Mouse (Mus musculus): Measurements from ENCODE around the gene Rnf44. TPM values are rescaled to one million over a fixed set of nuclear protein-coding genes. Genes with fewer than 3 reads are reported as not detected.
A peak's percentile ranks its signal among the peaks of the same experiment; 100 is the strongest.

Gene Rnf44
- polyA plus RNA-seq, 1 experiment from 2014 or later: 111 TPM

- Histone ChIP-seq H3K9ac (ENCODE audit: low read length) (no peak overlapping the region), H3K4me2 (no peak overlapping the region), H3K9me3 (ENCODE audit: control insufficient read depth, low read length) (no peaks in the 10 kb centered on the region), H3K27ac (ENCODE audit: low read depth, low read length) (no peak overlapping the region), H3K4me1 (ENCODE audit: control insufficient read depth, insufficient read depth, low read length) (no peaks in the 10 kb centered on the region), H3K4me3 (ENCODE audit: low read depth, low read length) (no peak overlapping the region), H3K36me3 (ENCODE audit: control insufficient read depth, insufficient read depth, low read length) (no peaks in the 10 kb centered on the region), H3K27me3 (ENCODE audit: control insufficient read depth, insufficient read depth, low read length) (no peaks in the 10 kb centered on the region)
- WGBS: 79% methylated on average over 3 of the region's 3 CpGs
- ATAC-seq (ENCODE audit: low FRiP score) (no peak), DNase-seq (ENCODE audit: low spot score, missing footprints) (no peak)
Observed at GRCm38 (mm10) chr13:54710866-54711265, 17.2 kb upstream of the Rnf44 start.

- Histone ChIP-seq H3K27ac (ENCODE audit: low read depth, low read length) (no peak overlapping the region), H3K4me3 (ENCODE audit: low read depth, low read length) (no peak overlapping the region), H3K4me1 (ENCODE audit: control insufficient read depth, insufficient read depth, low read length) (no peaks in the 10 kb centered on the region), H3K9me3 (ENCODE audit: control insufficient read depth, low read length) (no peaks in the 10 kb centered on the region), H3K36me3 (ENCODE audit: control insufficient read depth, insufficient read depth, low read length) (no peaks in the 10 kb centered on the region), H3K4me2 (no peak overlapping the region), H3K27me3 (ENCODE audit: control insufficient read depth, insufficient read depth, low read length) (no peaks in the 10 kb centered on the region), H3K9ac (ENCODE audit: low read length) (no peak overlapping the region)
- no peak for ATAC-seq (ENCODE audit: low FRiP score)
- 55% methylated on average over 6 of the region's 6 CpGs for WGBS
- DNase-seq (ENCODE audit: low spot score, missing footprints): no peak
Observed at GRCm38 (mm10) chr13:54704890-54705289, 11.2 kb upstream of the Rnf44 start.

GRCm38 (mm10) chr13:54702507-54702906 is 8.8 kb upstream of the Rnf44 start:
- Histone ChIP-seq H3K4me2 (no peak overlapping the region), H3K36me3 (ENCODE audit: control insufficient read depth, insufficient read depth, low read length) (no peaks in the 10 kb centered on the region), H3K27me3 (ENCODE audit: control insufficient read depth, insufficient read depth, low read length) (no peaks in the 10 kb centered on the region), H3K4me3 (ENCODE audit: low read depth, low read length) (no peak overlapping the region), H3K4me1 (ENCODE audit: control insufficient read depth, insufficient read depth, low read length) (no peaks in the 10 kb centered on the region), H3K9ac (ENCODE audit: low read length) (no peak overlapping the region), H3K27ac (ENCODE audit: low read depth, low read length) (no peak overlapping the region), H3K9me3 (ENCODE audit: control insufficient read depth, low read length) (no peaks in the 10 kb centered on the region)
- 58% methylated on average over 7 of the region's 7 CpGs for WGBS
- no peak for DNase-seq (ENCODE audit: low spot score, missing footprints)
- no peak for ATAC-seq (ENCODE audit: low FRiP score)

- H3K9me3 ChIP-seq (ENCODE audit: control insufficient read depth, low read length): no peaks in the 10 kb centered on the region
Observed at GRCm38 (mm10) chr13:54701243-54701642, 7.5 kb upstream of the Rnf44 start, which contains the start of gene Cdhr2. Cdhr2 (plus strand) TSS chr13:54701461.

GRCm38 (mm10) chr13:54695479-54696230 is 1.9 kb upstream of the Rnf44 start:
- Histone ChIP-seq H3K4me2 (no peak overlapping the region), H3K9me3 (ENCODE audit: control insufficient read depth, low read length) (no peaks in the 10 kb centered on the region), H3K36me3 (ENCODE audit: control insufficient read depth, insufficient read depth, low read length) (no peaks in the 10 kb centered on the region), H3K4me1 (ENCODE audit: control insufficient read depth, insufficient read depth, low read length) (peaks cover 10% of the 10 kb centered on the region), H3K27me3 (ENCODE audit: control insufficient read depth, insufficient read depth, low read length) (no peaks in the 10 kb centered on the region), H3K4me3 (ENCODE audit: low read depth, low read length) (no peak overlapping the region), H3K27ac (ENCODE audit: low read depth, low read length) (no peak overlapping the region), H3K9ac (ENCODE audit: low read length) (no peak overlapping the region)
- 92% methylated on average over 11 of the region's 11 CpGs for WGBS
- ATAC-seq (ENCODE audit: low FRiP score): no peak
- peak; percentile 0 for DNase-seq (ENCODE audit: low spot score, missing footprints)

More at GRCm38 (mm10) chr13:54701243-54701642, 7.5 kb upstream of the Rnf44 start, which contains the start of gene Cdhr2:
- Histone ChIP-seq H3K4me3 (ENCODE audit: low read depth, low read length) (no peak within 1 kb of the TSS), H3K4me2 (no peak within 1 kb of the TSS), H3K27ac (ENCODE audit: low read depth, low read length) (no peak within 1 kb of the TSS), H3K9ac (ENCODE audit: low read length) (no peak within 1 kb of the TSS), H3K36me3 (ENCODE audit: control insufficient read depth, insufficient read depth, low read length) (no peaks in the 10 kb centered on the region), H3K4me1 (ENCODE audit: control insufficient read depth, insufficient read depth, low read length) (no peaks in the 10 kb centered on the region), H3K27me3 (ENCODE audit: control insufficient read depth, insufficient read depth, low read length) (no peaks in the 10 kb centered on the region)
- ATAC-seq (ENCODE audit: low FRiP score): no peak
- DNase-seq (ENCODE audit: low spot score, missing footprints): no peak
- WGBS: 72% methylated on average over 5 of the region's 5 CpGs

GRCm38 (mm10) chr13:54694348-54695060 is 797 bp upstream of the Rnf44 start:
- ATAC-seq (ENCODE audit: low FRiP score): peak; percentile 85
- H3K4me1 ChIP-seq (ENCODE audit: control insufficient read depth, insufficient read depth, low read length): peaks cover 10% of the 10 kb centered on the region
- peak; percentile 99 for DNase-seq (ENCODE audit: low spot score, missing footprints)
- H3K4me2 ChIP-seq: peak overlapping the region; percentile 48
- H3K9ac ChIP-seq (ENCODE audit: low read length): peak overlapping the region; percentile 71
- H3K9me3 ChIP-seq (ENCODE audit: control insufficient read depth, low read length): no peaks in the 10 kb centered on the region
- H3K27me3 ChIP-seq (ENCODE audit: control insufficient read depth, insufficient read depth, low read length): no peaks in the 10 kb centered on the region
- peak overlapping the region; percentile 95 for H3K4me3 ChIP-seq (ENCODE audit: low read depth, low read length)
- peak overlapping the region; percentile 76 for H3K27ac ChIP-seq (ENCODE audit: low read depth, low read length)
- 16% methylated on average over 26 of the region's 26 CpGs for WGBS
- no peaks in the 10 kb centered on the region for H3K36me3 ChIP-seq (ENCODE audit: control insufficient read depth, insufficient read depth, low read length)

- 18% methylated on average over 21 of the region's 21 CpGs for WGBS
- Histone ChIP-seq H3K36me3 (ENCODE audit: control insufficient read depth, insufficient read depth, low read length) (no peaks in the 10 kb centered on the region), H3K27me3 (ENCODE audit: control insufficient read depth, insufficient read depth, low read length) (no peaks in the 10 kb centered on the region), H3K4me2 (peak overlapping the region; percentile 93), H3K4me3 (ENCODE audit: low read depth, low read length) (peak overlapping the region; percentile 95), H3K9me3 (ENCODE audit: control insufficient read depth, low read length) (no peaks in the 10 kb centered on the region), H3K4me1 (ENCODE audit: control insufficient read depth, insufficient read depth, low read length) (peaks cover 13% of the 10 kb centered on the region), H3K27ac (ENCODE audit: low read depth, low read length) (peak overlapping the region; percentile 52), H3K9ac (ENCODE audit: low read length) (peak overlapping the region; percentile 74)
- DNase-seq (ENCODE audit: low spot score, missing footprints): peak; percentile 81
- no peak for ATAC-seq (ENCODE audit: low FRiP score)
Observed at GRCm38 (mm10) chr13:54692711-54693557, 773 bp downstream of the Rnf44 start.

GRCm38 (mm10) chr13:54691737-54692136 is 2.0 kb downstream of the Rnf44 start:
- no peaks in the 10 kb centered on the region for H3K9me3 ChIP-seq (ENCODE audit: control insufficient read depth, low read length)
- no peak for ATAC-seq (ENCODE audit: low FRiP score)
- H3K4me1 ChIP-seq (ENCODE audit: control insufficient read depth, insufficient read depth, low read length): peaks cover 13% of the 10 kb centered on the region
- peak; percentile 8 for DNase-seq (ENCODE audit: low spot score, missing footprints)
- no peak overlapping the region for H3K4me3 ChIP-seq (ENCODE audit: low read depth, low read length)
- H3K4me2 ChIP-seq: no peak overlapping the region
- no peak overlapping the region for H3K27ac ChIP-seq (ENCODE audit: low read depth, low read length)
- no peak overlapping the region for H3K9ac ChIP-seq (ENCODE audit: low read length)
- no peaks in the 10 kb centered on the region for H3K27me3 ChIP-seq (ENCODE audit: control insufficient read depth, insufficient read depth, low read length)
- no peaks in the 10 kb centered on the region for H3K36me3 ChIP-seq (ENCODE audit: control insufficient read depth, insufficient read depth, low read length)
